Mouse (Mus musculus) hindbrain, embryonic 14.5 days (tissue): ENCODE measurements around the gene 4930442H23Rik. TPM values are rescaled to one million over a fixed set of nuclear protein-coding genes. Genes with fewer than 3 reads are reported as not detected.
"Not testable (repeated sequence)": the region's sequence is repeated elsewhere in the genome, so short reads cannot be mapped to it uniquely, and the experiment has no call there.

ENCODE experiments used
- ATAC-seq: fragments of 200-750 bp; cut with Nextera tagmentation; 2 replicates; pipeline ENCODE4 v1.8.0; 2017; ENCODE audit warnings: moderate number of reproducible peaks, mild to moderate bottlenecking, moderate TSS enrichment, moderate library complexity; ENCODE audit not compliant: low FRiP score
- DNase-seq: peaks from one replicate; pipeline ENCODE4 v3.0.0-alpha.2; 2015; ENCODE audit warnings: low spot score
- H3K27ac ChIP-seq: fragments of 300-500 bp; sonication (generic); 2 replicates; pipeline ENCODE4 v1.5.1; 2014; ENCODE audit warnings: mild to moderate bottlenecking, moderate library complexity
- H3K27me3 ChIP-seq: fragments of 300-500 bp; sonication (generic); 2 replicates; pipeline ENCODE4 v1.6.1; 2014; ENCODE audit warnings: mild to moderate bottlenecking, low read length, mixed read lengths; ENCODE audit not compliant: control insufficient read depth, insufficient read depth
- H3K36me3 ChIP-seq: fragments of 300-500 bp; sonication (generic); replicated peaks from 2 replicates; pipeline ENCODE4 v1.6.1; 2014; ENCODE audit not compliant: control insufficient read depth, insufficient read depth
- H3K4me1 ChIP-seq: fragments of 300-500 bp; sonication (generic); replicated peaks from 2 replicates; pipeline ENCODE4 v1.6.1; 2014; ENCODE audit warnings: antibody characterized with exemption, low read length, mixed read lengths; ENCODE audit not compliant: control insufficient read depth, insufficient read depth
- H3K4me2 ChIP-seq: fragments of 300-500 bp; sonication (generic); replicated peaks from 2 replicates; pipeline ENCODE4 v1.6.1; 2014; ENCODE audit warnings: mild to moderate bottlenecking, moderate library complexity
- H3K4me3 ChIP-seq: fragments of 300-500 bp; sonication (generic); replicated peaks from 2 replicates; pipeline ENCODE4 v1.5.1; 2014; ENCODE audit warnings: mild to moderate bottlenecking, low read length
- H3K9ac ChIP-seq: fragments of 300-500 bp; sonication (generic); 2 replicates; pipeline ENCODE4 v1.6.1; 2014
- H3K9me3 ChIP-seq: fragments of 300-500 bp; sonication (generic); 2 replicates; pipeline ENCODE4 v1.6.1; 2016; ENCODE audit warnings: low read length; ENCODE audit not compliant: control insufficient read depth
- WGBS: fragments of 180-500 bp; shearing (Covaris S2); extraction: QIAGEN DNeasy Blood & Tissue Kit; methylation state at CpG from one replicate; pipeline ENCODE4 v1.1.7; 2014; 5-methylcytosine and 5-hydroxymethylcytosine counted together
- polyA plus RNA-seq: library from polyadenylated mRNA; unstranded; fragments of >200 nt; fragmentation: Nextera tagmentation; extraction: Ambion mirVana; gene quantifications from 2 replicates; pipeline ENCODE4 v1.2.1, GENCODE M21; 2014

Gene 4930442H23Rik
- polyA plus RNA-seq, 1 experiment from 2014 or later, result not detected

DNA sequence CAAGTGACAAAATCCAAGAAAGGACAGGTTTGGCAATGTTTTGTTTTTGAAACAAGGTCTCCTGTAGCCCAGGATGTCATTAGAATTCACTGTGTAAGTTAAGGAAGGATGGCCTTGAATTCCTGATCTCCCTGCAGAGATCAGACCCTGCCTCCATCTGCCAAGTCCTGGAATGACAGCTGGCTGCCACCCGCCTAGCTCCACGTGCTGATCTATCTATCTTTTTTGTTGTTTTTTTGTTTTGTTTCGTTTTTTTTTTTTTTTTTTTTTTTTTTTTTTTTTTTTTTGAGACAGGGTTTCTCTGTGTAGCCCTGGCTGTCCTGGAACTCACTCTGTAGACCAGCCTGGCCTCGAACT lies 8.3 kb downstream of the 4930442H23Rik start:
- H3K9me3 ChIP-seq, H3K27me3 ChIP-seq, DNase-seq, ATAC-seq: not testable (repeated sequence)
- Histone ChIP-seq H3K9ac (peak overlapping the region; percentile 66), H3K4me1 (peaks cover 42% of the 10 kb centered on the region), H3K4me2 (peak overlapping the region; percentile 94), H3K36me3 (peaks cover 31% of the 10 kb centered on the region), H3K27ac (peak overlapping the region; percentile 97), H3K4me3 (peak overlapping the region; percentile 31; the same call in 1 of the 2 replicates)
- 12% methylated on average over 4 of the region's 4 CpGs for WGBS

DNA sequence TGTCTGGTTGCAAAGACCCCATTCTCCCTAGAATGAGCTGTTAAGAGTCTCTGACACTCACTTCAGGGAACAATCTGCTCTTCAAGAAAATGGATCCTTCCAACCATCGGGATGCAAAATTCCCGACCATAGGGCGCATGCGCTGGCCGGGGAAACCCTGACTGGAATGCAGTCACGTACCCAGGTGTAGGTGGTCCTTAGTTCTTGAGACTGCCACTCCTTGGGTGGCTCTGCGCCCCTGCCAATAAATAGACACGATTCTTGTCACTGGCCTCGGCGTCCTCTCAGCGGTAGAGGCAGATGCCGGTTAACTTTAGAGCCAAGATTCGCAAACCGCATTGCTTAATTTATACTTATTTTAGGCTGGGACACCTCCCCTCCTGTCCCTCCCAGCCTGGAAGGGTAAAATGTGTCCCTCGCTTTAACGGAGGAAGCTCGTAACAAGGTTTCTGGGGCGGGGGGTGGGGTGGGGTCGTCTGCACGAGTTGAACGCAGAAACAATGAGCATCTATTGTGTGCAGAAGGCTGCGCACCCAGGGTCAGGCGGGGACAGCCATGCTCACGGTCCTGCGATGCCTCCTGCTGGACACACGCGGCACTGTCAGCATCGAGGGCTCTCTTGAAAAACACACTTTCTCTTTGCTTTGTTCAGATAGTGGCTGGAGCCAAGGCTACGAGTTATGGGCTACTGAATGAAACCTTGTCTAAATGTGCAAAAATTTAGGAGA lies 8.9 kb downstream of the 4930442H23Rik start:
- H3K4me3 ChIP-seq, result peak overlapping the region; percentile 31
- DNase-seq, result peak; percentile 91
- peak overlapping the region; percentile 94 for H3K4me2 ChIP-seq
- ATAC-seq, result peak; percentile 69
- peaks cover 42% of the 10 kb centered on the region for H3K4me1 ChIP-seq
- peak overlapping the region; percentile 97 for H3K27ac ChIP-seq
- H3K36me3 ChIP-seq, result peaks cover 26% of the 10 kb centered on the region
- peak overlapping the region; percentile 66 for H3K9ac ChIP-seq
- 2% methylated on average over 29 of the region's 29 CpGs for WGBS
- H3K9me3 ChIP-seq, result no peaks in the 10 kb centered on the region
- no peaks in the 10 kb centered on the region for H3K27me3 ChIP-seq

DNA sequence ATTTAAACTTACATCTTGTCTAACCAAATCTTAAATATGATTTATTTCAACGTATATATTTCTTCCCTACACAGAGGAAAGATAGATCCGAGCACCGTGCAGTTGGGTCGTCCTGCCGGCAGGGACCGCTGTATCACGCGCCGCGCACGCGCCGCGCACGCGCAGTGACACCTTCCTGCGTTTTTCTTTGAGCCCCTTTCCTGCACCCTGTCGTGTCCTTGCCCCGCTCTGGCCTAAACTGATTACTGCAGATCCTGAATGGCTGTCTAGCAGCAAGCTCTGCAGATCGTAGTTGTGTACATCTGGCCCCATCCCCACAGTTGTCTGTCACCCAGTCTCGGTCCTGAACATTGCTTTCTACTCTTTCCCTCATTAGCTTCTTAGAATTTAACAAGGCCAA lies 10.5 kb downstream of the 4930442H23Rik start:
- Histone ChIP-seq H3K4me1 (peaks cover 44% of the 10 kb centered on the region), H3K9me3 (no peaks in the 10 kb centered on the region), H3K36me3 (peaks cover 9% of the 10 kb centered on the region), H3K4me2 (peak overlapping the region; percentile 55), H3K27me3 (no peaks in the 10 kb centered on the region), H3K9ac (peak overlapping the region; percentile 51), H3K4me3 (peak overlapping the region; percentile 3; the same call in 1 of the 2 replicates), H3K27ac (peak overlapping the region; percentile 97)
- peak; percentile 91 for DNase-seq
- WGBS, result 5% methylated on average over 21 of the region's 21 CpGs
- peak; percentile 36; the same call in 1 of the 2 replicates for ATAC-seq

DNA sequence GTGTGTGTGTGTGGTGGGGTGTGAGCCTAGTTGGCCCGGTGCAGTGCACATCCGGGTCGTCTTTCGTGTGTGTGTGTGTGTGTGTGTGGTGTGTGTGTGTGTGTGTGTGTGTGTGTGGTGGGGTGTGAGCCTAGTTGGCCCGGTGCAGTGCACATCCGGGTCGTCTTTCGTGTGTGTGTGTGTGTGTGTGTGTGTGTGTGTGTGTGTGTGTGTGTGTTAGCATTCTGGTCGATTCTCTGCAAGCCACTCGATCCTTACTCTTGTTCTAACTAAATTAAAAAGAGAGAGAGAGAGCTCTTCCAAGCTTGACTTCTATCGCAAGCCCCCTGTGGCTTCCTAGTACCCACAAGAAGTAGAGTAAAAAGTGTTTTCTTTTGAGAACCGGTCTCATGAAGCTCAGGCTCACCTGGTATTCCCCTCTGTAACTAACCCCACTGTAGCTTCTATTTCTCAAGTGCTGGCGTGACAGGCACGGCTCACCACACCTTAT lies 14.2 kb downstream of the 4930442H23Rik start:
- H3K4me3 ChIP-seq, H3K9ac ChIP-seq, H3K27me3 ChIP-seq, H3K36me3 ChIP-seq, DNase-seq, ATAC-seq, H3K9me3 ChIP-seq: not testable (repeated sequence)
- H3K4me2 ChIP-seq, result peak overlapping the region; percentile 31
- WGBS, result 52% methylated on average over 6 of the region's 14 CpGs
- peak overlapping the region; percentile 14; the same call in 1 of the 2 replicates for H3K27ac ChIP-seq
- peaks cover 36% of the 10 kb centered on the region for H3K4me1 ChIP-seq

DNA sequence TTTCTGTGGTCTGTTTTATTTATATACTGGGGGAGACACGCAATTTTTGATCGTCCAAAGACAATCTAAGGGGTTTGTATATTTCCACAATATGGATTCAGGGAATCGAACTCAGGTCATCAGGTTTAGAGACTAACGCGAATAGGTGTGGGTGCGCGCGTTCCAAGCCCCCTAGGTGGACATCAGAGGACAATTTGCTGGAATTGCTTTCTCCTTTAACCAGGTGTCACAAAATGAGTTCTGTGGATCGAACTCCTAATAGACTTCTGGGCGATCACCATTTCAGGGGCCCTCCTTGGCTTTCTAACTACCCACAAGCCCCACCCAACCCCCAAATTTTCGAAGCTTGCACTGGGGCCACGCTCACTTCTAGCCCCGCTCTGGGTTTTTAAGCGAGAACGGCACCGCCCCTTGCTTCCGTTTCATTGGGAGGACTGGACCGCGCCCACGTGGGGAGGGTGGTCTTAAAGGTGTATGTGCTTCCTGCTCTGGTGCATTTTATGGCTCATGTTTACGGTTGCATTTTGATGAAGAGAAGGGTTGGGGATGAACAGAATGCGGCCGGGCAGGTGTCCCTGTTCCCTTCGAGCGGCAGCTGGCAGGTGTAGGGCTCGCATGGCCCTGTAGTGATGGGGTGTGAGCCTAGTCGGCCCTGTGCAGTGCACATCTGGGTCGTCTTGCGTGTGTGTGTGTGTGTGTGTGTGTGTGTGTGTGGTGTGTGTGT lies 15.0 kb downstream of the 4930442H23Rik start:
- no peak for ATAC-seq
- Histone ChIP-seq H3K27me3 (no peaks in the 10 kb centered on the region), H3K36me3 (peaks cover 10% of the 10 kb centered on the region), H3K9me3 (no peaks in the 10 kb centered on the region), H3K4me3 (peak overlapping the region; percentile 89), H3K9ac (peak overlapping the region; percentile 65), H3K4me2 (peak overlapping the region; percentile 81), H3K4me1 (peaks cover 28% of the 10 kb centered on the region), H3K27ac (peak overlapping the region; percentile 75)
- 3% methylated on average over 29 of the region's 29 CpGs for WGBS
- peak; percentile 74 for DNase-seq

DNA sequence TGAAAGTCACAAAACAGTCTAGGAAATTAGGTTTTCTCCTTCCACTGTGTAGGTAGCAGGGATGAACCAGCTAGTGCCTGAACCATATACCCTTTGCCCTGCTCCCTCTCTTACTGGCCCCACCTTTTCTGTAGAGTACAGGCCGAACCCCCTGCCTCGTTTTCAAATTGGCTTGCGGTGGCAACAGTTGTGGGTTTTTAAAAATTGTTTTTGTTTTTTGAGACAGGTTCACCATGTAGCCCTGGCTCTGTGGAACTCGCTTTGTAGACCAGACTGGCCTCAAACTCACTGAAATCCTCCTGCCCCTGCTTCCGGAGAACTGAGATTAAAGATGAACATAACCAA lies 15.6 kb downstream of the 4930442H23Rik start:
- no peaks in the 10 kb centered on the region for H3K9me3 ChIP-seq
- H3K9ac ChIP-seq, result peak overlapping the region; percentile 65
- ATAC-seq, result peak; percentile 47
- H3K4me3 ChIP-seq, result peak overlapping the region; percentile 89
- peaks cover 22% of the 10 kb centered on the region for H3K4me1 ChIP-seq
- no peaks in the 10 kb centered on the region for H3K27me3 ChIP-seq
- peaks cover 16% of the 10 kb centered on the region for H3K36me3 ChIP-seq
- WGBS, result 6% methylated on average over 5 of the region's 5 CpGs
- peak; percentile 36 for DNase-seq
- peak overlapping the region; percentile 81 for H3K4me2 ChIP-seq
- H3K27ac ChIP-seq, result peak overlapping the region; percentile 75

DNA sequence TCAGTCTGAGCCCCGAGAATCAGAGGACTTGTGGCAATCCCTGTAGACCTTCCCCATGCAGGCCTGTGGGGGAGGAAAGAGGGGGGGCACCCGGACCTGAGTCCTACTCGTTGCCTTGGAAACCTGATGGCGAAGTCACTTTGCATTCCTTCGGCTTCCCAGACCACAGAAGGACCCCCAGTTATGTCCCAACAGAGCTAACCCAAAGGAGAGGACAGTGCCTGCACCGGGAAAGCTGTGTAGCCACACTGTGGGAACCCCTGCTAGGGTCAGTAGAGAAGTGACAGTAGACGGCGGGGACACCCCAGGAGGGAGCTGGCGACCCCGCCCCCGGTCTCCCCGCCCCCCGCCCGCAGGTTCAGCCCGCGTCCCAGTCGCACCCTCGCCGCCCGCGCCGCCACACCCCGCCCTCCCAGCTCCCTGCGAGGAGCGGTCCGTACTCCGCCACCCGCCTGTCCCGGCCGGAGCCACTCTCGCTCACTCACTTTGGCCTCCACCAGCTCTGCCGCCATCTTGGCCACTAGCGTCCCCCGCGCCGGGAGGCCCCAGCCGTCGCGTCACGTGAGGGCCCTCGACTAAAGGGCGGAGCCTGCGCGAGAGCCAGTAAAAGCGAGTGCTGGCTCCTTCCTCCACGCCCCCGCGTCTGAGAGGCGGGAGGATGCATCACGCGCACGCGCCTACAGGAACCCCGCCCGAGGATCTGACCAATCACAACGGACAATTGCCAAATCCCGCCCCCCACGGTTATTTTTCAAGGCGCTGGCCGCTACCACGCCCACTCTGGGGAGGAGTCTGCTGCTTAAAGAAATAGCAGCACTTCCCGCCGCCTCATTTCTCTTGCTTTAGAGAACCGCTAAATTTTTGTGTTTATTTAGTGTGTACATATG lies 16.2 kb downstream of the 4930442H23Rik start, which contains the start of gene Pias4:
TSS of gene Pias4 (minus strand) at position 724 of the 887 bp plus-strand sequence.
- Histone ChIP-seq H3K9ac (peak within 1 kb of the TSS; percentile 83), H3K27me3 (no peaks in the 10 kb centered on the region), H3K9me3 (no peaks in the 10 kb centered on the region), H3K27ac (peak within 1 kb of the TSS; percentile 75), H3K4me3 (peak within 1 kb of the TSS; percentile 89), H3K4me2 (peak within 1 kb of the TSS; percentile 81), H3K36me3 (peaks cover 22% of the 10 kb centered on the region), H3K4me1 (peaks cover 22% of the 10 kb centered on the region)
- DNase-seq (peak; percentile 100), ATAC-seq (peak; percentile 93)
- WGBS, result under 1% methylated on average over 53 of the region's 64 CpGs

DNA sequence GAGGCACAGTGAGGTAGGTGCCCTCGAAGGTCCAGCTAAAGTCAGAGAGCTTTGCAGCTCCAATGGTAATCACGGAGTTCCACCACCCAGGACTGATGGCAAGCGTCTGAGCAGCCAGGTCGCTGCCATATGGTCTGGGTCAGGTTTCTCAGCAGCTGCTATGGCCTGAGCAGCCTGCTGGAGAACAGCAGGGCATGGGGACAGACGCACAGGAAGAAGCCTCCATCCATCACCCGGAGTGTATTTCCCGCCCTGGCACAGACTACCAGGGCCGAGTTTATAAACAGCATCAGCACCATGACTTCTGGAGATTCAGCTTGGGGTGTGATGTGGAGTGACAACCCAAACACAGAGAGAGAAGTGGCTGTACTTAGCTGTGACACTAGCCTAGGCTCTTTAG lies 18.5 kb downstream of the 4930442H23Rik start:
- Histone ChIP-seq H3K9me3 (no peaks in the 10 kb centered on the region), H3K4me2 (no peak overlapping the region), H3K9ac (no peak overlapping the region), H3K4me3 (no peak overlapping the region), H3K4me1 (peaks cover 22% of the 10 kb centered on the region), H3K27me3 (no peaks in the 10 kb centered on the region), H3K36me3 (peaks cover 45% of the 10 kb centered on the region), H3K27ac (no peak overlapping the region)
- 87% methylated on average over 8 of the region's 8 CpGs for WGBS
- no peak for DNase-seq
- ATAC-seq, result no peak
